Mouse (Mus musculus) monocyte, adult 2 months (primary cell): ENCODE data around the gene Fto.

ENCODE experiments used
- DNase-seq, 2 experiments: peaks; one replicate each; pipeline ENCODE4 v3.0.0; 2022; ENCODE audit warnings: low spot score in 2 of 2, low read depth in 1 of 2

Fto gene

DNA sequence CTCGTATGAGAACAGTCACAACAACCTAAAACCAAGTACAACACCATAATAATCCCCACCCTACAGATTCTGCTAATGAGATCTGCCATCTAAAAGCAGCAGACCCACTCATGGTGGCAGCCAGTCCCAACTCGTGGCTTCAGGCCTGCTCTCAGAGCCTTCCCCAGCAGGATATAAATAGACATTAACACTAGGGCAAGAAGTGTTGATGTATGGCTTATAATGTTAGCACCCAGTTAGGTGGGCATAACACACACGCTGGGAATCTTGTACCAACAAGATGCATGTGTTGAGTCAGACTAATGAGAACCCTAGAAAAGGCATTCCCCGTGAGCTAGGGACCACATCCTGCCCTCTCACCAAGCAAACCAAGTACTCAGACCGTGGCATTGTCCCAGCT, 240.1 kb downstream of the Fto start:
- DNase-seq = no peak

DNA sequence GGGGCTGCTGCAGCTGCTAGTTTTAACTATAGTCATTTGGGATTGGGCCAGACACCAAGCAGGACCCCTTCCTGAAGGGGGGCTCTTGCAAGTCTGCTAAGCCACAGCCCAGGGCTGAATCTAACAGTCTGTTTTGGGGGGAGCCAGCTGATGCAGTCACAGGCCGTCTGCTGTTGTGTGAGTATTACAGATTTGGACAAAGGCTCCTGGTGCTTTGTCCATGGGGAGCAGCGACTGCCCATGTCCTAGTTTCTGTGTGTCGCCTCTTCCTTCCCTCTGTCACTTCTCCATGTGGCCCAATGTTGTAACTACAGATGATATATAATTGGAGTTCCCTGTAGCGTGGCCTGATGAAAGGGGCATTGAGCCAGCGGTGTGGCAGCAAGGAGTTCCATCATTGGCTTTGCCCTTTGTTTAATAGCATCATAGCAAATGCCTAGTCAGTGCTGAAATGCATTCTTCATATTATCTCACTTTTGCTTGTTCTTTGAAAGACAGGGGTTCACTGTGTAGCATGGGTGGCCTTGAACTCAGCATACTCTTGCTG, 243.8 kb downstream of the Fto start:
- no peak for DNase-seq

- DNase-seq = no peak
Observed at GRCm38 (mm10) chr8:91558408-91558807, 245.1 kb downstream of the Fto start.

DNA sequence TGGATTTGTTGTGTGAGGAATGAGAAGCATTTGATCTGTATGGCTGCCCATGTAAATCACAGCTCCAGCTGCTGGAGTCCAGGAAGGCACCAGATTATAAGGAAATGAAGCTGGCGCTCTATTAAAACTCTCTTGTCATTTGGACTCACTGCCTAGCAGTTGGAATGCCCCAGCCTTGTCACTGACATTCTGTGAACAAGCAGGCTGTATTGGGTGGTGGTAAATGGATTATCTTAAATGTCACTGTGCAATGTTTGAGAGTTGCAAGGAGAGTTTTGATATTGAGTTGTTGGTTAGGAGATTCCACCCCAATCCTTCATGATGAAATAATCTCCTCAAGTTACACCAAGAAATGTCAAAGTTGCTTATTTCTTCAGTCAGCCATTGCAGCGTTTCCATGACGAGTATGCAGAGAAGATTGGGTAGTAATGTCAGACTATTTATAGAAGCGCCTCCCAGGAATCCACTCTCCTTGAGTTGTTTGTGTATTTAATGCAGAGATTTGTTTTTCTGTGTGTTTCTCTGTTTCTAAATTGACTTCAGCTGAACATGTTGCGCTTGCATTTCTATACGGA, 246.8 kb downstream of the Fto start:
- DNase-seq = no peak

DNA sequence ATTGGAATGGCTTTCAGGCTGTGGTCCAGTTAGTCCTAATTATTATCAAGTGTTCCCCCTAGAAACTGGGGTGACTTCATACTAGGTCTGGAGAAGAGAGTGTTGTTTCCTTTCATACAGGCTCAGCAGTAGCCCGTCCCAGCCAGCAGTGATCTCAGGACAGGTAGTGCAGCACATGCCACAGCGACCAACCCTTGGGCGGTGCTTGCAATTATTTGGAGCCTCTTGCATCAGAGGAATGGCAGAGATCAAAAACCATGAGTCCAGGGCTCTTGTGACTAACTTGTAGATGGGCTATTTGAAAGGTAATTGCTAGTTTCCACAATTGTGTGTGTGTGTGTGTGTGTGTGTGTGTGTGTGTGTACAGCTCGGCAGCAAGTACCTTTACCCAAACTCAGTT, 247.9 kb downstream of the Fto start:
- no peak for DNase-seq

DNA sequence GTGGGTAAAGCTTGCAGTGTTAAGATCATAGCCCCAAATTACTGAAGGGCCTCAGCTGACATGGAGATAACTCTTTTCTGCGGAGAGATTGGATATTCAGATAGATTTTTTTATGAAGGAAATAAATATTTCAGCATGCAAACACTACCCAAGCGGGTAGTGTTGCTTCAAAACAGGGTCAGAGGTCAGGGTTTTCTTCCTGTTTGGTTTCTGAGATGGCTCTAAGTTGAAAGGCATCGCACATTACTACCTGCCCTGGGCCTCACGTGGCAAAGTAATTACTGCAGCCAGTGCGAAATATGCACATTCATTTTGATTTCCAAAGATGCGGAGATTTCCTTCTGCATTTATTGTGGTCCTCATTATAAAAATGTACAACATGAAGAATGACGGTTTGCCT, 249.3 kb downstream of the Fto start:
- DNase-seq = no peak

DNA sequence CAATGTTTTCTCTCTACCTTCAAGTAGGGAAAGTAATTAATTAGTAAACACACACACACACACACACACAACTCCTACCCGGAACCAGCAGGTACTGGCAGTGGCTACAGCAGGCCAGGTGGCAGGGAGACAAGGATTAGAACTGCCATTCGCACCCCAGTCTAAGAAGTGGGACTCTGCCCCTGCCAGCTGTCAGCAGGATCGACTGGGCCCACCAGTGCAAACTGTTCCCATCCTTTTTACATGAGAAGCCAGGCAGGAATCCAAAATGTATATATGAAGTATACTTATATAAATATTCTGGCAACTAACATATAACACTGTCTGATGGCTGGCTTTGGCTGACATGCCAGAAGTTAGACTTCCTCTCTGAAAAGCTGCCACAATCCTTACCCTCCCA, 250.0 kb downstream of the Fto start:
- no peak for DNase-seq

DNA sequence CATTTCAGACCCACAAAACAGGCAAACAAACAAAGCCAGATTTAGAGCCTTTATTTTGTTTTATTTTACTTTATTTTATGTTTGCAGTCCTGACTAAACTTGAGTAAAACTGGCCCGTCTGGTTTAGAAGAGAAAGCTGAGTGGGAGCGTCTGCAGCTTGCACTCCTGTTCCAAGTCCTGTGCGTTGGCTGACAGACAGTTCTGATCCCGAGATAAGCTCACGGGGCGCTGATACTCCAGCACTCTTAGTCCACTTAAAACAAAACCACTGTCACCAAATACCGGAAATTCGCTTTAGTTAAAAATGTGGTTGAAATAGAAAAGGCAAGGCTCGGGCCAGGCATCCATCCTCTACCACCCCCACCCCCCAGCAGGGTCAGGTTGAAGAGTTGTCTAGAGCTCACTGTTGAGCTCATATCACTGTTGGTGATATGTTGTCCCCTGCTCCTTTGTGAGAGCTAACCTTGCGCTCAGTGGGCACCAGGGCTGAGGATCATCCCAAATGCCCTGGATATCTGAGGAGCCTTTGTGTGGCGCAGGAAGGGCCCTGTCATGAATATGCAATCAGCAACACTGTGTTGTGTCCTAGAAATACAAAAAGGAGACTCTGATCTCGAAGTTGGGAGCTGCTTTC, 252.7 kb downstream of the Fto start:
- no peak for DNase-seq

GRCm38 (mm10) chr8:91566503-91566869, 253.2 kb downstream of the Fto start:
- no peak for DNase-seq

- no peak for DNase-seq
Observed at GRCm38 (mm10) chr8:91569874-91570273, 256.5 kb downstream of the Fto start.

- no peak for DNase-seq
Observed at GRCm38 (mm10) chr8:91570809-91571208, 257.5 kb downstream of the Fto start.

GRCm38 (mm10) chr8:91571978-91572377, 258.7 kb downstream of the Fto start:
- DNase-seq = no peak

GRCm38 (mm10) chr8:91572630-91573029, 259.3 kb downstream of the Fto start:
- no peak for DNase-seq

DNA sequence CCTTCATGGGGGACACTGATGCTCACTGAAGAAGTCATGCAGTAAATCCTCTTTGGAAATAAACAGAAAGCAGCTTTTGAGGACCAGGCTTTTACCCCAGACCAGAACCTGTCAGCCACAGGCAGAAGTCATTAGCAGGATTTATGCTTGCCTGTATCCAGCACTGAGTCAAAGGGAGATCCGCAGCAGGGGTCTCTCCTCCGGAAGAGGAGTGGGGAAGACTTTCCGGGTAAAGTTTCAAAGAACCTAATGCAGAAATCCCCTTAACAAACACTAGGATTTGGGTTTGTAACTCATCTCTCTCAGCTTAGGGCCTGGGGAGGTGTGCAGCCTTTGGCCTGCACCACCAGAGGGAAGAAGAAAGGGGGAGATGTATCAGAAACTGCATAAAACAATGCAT, 262.3 kb downstream of the Fto start:
- DNase-seq = no peak

GRCm38 (mm10) chr8:91576086-91576917, 263.0 kb downstream of the Fto start:
- DNase-seq = no peak

DNA sequence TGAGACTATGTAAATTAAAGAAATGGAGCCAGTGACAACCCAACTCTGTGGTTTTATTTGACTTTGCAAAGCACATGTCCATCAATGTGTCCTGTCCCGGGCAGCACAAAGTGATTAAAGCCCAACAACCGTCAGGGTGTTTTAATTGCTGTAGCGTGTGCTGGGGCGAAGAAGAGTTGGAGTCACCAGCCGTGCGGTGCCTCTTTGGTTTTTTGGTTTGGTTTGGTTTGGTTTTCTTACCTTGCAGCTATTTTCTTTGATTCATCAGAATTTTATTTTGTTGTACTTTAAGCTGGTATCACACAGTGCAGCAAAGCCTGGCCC, 263.6 kb downstream of the Fto start:
- no peak for DNase-seq

DNA sequence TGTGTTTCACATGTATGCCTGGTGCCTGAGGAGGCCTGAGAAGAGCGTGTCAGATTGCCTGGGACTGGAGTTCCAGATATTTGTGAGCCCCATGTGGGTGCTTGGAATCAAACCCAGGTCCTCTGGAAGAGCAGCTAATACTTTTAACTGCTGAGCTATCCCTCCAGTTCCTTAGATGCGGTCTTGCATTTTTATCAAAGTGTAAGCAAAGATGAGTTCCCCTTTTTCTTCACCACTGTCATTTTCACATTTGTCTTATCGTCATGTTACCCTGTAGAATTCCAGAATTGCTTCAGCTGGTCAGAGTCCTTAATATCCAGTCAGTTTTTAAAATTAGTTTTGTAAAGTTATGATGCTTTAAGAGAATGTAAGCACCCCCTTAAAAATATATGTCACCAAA, 264.3 kb downstream of the Fto start:
- no peak for DNase-seq

GRCm38 (mm10) chr8:91584620-91585415, 271.5 kb downstream of the Fto start:
- no peak for DNase-seq

DNA sequence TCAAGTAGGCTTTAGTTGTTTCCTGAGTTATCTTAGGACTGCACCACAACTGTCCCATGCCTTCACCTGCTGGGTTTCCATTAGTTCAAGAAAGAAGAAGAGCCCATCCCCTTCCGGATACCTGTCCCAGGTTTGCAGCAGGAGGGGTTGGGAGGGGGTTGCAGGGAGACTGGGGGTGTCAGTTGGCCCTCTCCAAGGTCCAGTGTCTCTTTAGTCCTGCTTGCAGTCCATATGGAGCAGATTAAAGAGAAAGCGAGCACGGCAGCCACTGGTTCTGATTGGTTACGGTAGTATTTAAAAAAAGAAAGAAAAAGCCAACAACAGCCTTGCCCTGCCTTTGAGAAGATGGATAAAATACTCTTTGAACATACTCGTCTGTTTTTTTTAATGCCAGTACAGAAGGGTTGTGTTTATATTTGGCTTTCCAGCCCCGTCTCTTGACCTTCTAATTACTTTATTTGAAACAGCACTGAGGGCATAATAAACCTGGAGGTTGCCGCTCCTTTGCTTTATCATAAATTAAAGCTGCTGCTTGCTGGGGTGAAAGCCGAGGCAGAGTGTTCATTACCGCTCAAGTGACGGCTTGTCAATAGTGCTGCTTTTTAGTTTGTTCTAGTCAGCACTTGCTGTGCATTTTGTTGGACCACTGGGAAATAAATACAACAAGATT, 279.2 kb downstream of the Fto start:
- no peak for DNase-seq

GRCm38 (mm10) chr8:91593202-91593781, 280.0 kb downstream of the Fto start:
- no peak for DNase-seq
